Mouse (Mus musculus) embryonic fibroblast, embryonic 13.5 days (primary cell): ENCODE data around the gene Sh2d3c.

Source experiments
- CTCF ChIP-seq: IDR thresholded peaks from 2 replicates; pipeline ENCODE4 v1.5.1; 2011; ENCODE audit warnings: mild to moderate bottlenecking, control low read depth, low read length, moderate library complexity, borderline replicate concordance; ENCODE audit not compliant: insufficient read depth
- POLR2A ChIP-seq: IDR thresholded peaks from 2 replicates; pipeline ENCODE4 v1.6.1; 2011; ENCODE audit warnings: low read depth, mild to moderate bottlenecking, control low read depth, low read length, moderate library complexity

DNA sequence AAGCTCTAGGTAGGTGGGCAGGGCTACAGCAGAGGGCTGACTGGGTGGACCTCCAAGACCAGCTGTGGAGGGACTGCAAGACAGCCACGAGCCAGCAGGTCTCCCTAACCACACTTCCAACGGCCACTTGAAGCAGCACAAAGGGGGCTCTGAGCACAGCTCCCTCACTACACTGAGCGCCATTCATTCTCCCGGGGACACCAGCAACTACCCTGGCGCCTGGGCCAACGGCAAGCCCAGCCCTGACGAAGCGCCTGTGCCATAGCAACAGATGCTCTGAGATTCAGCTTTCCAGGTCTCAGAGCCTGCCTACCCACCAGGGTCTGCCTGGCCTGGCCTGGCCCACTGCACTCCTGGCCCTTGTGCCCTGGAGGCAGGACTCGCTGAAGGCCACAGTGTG, 2.1 kb upstream of the Sh2d3c start:
- TF ChIP-seq POLR2A (no peak), CTCF (no peak)
